Mouse (Mus musculus) layer of hippocampus, postnatal 36 days (tissue): ENCODE results near the gene Gucy2d. TPM values are rescaled to one million over a fixed set of nuclear protein-coding genes. Genes with fewer than 3 reads are reported as not detected.

ENCODE experiments used
- DNase-seq, 2 experiments: peaks; one replicate each; pipeline ENCODE4 v3.0.0; 2022
- total RNA-seq, 2 experiments: library from RNA; stranded (reverse); gene quantifications; 2 replicates each; pipeline ENCODE4 v1.2.3; 2021

Gucy2d gene
- total RNA-seq, 2 experiments from 2014 or later = not detected

DNA sequence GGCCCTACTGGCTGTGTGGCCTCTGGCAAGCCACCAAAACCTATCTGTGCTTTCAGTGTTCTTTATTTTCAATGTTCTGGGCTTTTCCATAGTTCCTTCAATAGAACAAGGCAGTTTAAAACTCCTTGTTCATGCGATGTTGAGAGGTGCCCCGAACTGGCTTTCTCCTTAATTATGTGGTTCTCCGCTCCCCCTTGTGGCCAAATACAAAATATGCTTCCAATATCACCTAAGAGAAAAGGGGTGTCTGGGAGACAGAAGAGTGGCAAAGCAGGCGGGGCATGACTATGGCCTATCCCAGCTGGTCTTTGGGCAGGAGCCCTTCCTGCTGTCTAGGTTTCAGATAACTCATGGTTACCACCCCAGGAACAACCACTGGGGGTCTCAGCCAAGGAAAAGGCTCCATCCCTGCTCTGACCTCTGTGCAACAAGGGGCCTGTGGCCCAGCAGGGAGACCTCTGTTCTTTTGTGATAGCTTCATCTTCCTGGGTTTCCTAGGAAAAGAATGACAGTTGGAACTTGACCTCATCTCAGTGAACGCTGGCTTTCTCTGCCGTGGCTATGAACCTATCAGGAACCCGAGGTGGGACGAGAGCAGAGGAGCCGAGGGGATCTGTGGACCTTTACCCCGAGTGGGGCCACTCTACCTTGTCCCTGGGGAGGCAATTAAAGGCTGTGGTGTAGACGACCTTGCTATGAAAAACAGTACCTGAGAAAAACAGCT, 7.5 kb downstream of the Gucy2d start:
- DNase-seq = no peak

DNA sequence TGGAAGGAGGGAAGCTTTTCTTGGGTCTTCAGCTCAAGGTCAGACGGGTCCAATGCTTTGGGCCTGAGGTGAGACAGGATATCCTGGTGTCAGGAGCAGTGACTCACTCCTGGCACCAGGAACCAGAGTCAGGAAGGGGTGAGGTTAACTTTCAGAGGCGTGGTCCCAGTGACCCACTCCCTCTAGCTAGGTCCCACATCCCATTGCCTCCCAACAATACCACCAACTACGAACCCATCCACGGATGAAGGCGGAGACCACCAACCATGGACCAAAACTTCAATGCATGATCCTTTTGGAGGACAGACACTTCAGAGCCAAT, 8.1 kb downstream of the Gucy2d start:
- DNase-seq = no peak

DNA sequence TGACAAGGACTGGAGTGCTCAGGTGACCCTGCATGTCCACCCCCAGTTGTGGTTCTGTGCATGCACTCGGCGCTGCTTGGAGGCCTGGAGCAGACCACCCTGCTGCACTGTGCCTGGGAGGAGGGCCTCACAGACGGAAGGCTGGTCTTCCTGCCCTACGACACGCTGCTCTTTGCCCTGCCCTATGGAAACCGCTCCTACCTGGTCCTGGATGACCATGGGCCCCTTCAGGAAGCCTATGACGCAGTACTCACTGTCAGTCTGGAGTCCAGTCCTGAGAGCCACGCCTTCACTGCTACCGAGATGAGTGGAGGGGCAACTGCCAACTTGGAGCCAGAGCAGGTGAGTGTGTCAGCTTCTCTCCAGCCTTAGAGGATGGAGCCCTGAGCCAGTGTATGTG, 9.5 kb downstream of the Gucy2d start:
- DNase-seq = no peak

GRCm38 (mm10) chr7:98454397-98455120, 14.3 kb downstream of the Gucy2d start:
- DNase-seq = no peak

- no peak for DNase-seq
Measured at GRCm38 (mm10) chr7:98460319-98460718, 20.1 kb downstream of the Gucy2d start.

GRCm38 (mm10) chr7:98469089-98469488, 28.9 kb downstream of the Gucy2d start:
- no peak for DNase-seq

GRCm38 (mm10) chr7:98472529-98472928, 32.3 kb downstream of the Gucy2d start:
- DNase-seq = no peak

DNA sequence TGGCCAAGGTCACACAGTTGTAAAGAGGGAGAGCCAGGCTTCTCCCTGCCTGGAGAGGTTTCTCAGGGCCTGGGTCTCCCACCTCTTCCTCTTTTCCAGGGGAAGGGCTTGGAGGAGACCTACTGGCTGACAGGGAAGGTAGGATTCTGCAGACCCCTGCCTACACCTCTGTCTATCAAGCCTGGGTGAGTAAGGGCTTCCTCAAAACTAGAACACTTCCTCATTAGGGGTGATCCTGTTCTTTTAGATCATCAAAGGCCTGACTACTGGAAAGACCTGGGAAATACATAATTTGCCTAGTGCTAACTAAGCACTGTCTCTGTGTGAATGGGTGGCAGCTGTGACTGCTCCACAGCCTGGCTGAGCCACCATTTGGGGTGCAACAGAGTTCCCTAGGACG, 34.3 kb downstream of the Gucy2d start:
- no peak for DNase-seq

- no peak for DNase-seq
Measured at GRCm38 (mm10) chr7:98477153-98477552, 36.9 kb downstream of the Gucy2d start.

DNA sequence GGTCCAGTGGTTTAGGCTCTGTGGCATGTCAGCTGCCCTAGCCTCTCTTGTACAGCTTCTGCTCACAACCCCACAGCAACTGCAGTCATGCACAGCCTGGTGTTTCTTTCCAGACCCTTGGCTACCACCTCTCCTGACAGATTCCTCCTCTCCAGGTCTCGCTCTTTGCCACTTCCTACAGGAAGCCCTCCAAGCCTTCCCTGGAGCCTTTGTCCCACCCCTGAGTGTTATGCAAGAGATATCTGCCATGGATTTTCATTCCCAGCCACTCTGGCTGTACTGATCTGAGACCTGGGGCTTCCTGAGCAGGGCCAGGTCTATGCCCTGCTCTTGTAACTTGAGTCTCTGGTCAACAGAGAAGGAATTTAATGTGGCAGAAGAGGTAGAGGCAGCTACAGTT, 40.3 kb downstream of the Gucy2d start:
- no peak for DNase-seq

GRCm38 (mm10) chr7:98481066-98481734, 41.0 kb downstream of the Gucy2d start:
- DNase-seq = peak; percentile 68 to 73

GRCm38 (mm10) chr7:98481861-98482260, 41.6 kb downstream of the Gucy2d start:
- DNase-seq = no peak

GRCm38 (mm10) chr7:98482551-98483267, 42.5 kb downstream of the Gucy2d start:
- DNase-seq = no peak

- no peak for DNase-seq
Measured at GRCm38 (mm10) chr7:98483268-98483607, 43.0 kb downstream of the Gucy2d start.

- no peak for DNase-seq
Measured at GRCm38 (mm10) chr7:98484878-98485277, 44.7 kb downstream of the Gucy2d start.

DNA sequence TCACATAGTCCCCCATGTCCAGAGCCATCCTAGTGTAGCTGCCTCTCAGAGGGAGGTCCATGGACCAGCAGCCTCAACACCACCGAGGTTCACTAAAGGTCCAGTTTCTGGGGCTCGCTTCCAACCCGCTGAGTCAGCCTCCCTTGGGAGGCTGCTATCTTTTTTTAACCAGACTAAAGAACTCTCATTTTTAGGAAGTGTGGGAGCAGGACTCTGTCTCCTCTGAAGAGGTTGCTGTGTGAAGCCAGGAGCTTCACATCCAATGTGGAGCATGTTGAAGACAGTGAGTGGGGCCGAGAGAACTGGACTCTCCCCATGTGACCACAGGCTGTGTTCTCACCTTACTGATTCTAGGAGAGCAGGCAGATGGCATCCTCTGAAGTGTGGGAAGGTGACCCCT, 45.3 kb downstream of the Gucy2d start:
- no peak for DNase-seq

GRCm38 (mm10) chr7:98486471-98486917, 46.3 kb downstream of the Gucy2d start:
- no peak for DNase-seq

GRCm38 (mm10) chr7:98487202-98487980, 47.2 kb downstream of the Gucy2d start:
- DNase-seq = no peak

DNA sequence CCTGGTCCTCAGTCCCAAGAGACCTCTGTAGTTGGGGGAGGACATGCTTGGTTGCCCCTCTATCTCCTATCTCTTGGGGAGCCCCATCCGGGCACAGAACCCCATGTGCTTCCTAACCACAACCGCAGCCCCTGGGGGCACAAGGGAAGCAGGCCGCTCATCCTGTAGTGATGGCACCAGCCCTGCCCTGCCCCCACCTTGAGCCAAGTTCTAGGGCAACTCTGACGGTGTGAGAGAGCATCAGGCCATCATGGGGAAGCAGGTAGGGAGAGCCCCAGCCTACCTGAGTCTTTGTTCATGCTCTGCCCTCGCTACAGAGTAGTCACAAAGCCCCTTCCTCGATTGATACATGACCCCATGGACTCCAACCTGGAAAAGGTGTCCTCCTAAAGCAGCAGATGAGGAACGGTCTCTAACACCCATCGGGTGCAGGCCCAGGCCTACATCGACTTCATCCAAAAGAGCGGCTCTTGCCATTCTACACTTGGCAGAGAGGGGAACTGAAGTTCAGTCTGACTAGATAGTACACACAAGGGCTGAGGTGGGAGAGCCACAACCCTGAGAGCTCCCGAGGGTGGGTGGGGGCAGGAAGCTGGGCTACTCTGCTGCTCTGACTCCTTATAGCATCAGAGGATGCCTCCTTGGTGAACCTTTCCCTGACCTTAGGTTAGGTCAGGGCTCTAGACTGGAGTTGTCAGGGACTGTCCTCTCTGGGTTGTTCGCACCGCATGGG, 48.3 kb downstream of the Gucy2d start:
- no peak for DNase-seq

GRCm38 (mm10) chr7:98489131-98489530, 48.9 kb downstream of the Gucy2d start, which contains the start of gene Lrrc32:
Lrrc32 (plus strand) TSS chr7:98489283.
- no peak for DNase-seq

DNA sequence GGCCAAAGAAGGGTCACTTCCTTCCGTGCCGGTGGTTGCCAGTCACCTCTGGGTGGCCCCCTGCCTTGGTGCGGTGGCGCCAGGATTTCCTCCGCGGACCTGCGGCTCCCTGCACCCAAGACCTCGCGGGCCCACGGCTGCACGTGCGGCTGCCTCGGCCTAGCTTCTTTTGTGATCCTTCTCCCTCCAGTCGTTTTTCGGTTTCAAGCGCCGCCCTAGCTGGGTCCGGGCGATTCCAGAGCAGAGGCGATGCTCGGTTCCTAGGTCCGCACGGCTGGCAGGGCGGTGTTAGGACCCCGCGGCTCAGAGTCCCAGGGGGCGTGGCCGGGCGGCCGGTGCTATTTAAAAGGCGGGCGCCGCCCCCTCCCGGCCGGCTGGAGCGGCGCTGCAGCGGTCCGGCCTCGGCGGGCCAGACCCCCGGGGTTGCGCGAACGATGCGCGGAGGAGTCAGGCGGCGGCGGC, 49.4 kb downstream of the Gucy2d start:
- peak; percentile 42 to 62 for DNase-seq
